Mouse (Mus musculus) CD8-positive naive resting alpha-beta T cell, adult 57 days (primary cell): Measurements from ENCODE around the gene Cfh. TPM values are rescaled to one million over a fixed set of nuclear protein-coding genes. Genes with fewer than 3 reads are reported as not detected.

ENCODE experiments used
- total RNA-seq: library from RNA; stranded (reverse); gene quantifications from one replicate; pipeline ENCODE4 v1.2.4, GENCODE M21; 2023

Cfh gene
- total RNA-seq = not detected

DNA sequence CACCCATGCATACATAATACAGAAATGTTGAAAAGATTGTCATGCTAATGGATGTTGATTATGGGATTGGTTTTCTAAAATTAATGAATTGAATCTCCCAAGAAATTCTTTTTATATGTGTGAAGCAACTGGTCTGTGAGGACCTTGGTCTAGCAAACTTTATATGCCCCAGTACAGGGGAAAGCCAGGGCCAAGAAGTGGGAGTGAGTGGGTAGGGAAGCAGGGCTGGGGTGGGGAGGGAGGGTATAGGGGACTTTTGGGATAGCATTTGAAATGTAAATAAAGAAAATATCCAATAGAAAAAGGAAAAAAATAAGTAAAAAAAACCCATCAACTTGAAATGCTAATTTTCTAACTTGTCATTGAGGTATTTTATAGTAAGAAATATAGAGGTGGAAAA lies at the start of gene Cfh:
TSS of gene Cfh (minus strand) at position 101 of the 400 bp plus-strand sequence.

Other genes starting within 250 kb of the Cfh start
- not detected for gene Kcnt2, start 62.4 kb upstream of the Cfh start, total RNA-seq